Mouse (Mus musculus) WW6 (cell line): Measurements from ENCODE around the gene Celf2.
"Not testable (repeated sequence)": the region's sequence is repeated elsewhere in the genome, so short reads cannot be mapped to it uniquely, and the experiment has no call there.

Experiments used
- DNase-seq: peaks from one replicate; pipeline ENCODE4 v3.0.0-alpha.2; 2013; ENCODE audit warnings: low read depth, low spot score

Gene Celf2

DNA sequence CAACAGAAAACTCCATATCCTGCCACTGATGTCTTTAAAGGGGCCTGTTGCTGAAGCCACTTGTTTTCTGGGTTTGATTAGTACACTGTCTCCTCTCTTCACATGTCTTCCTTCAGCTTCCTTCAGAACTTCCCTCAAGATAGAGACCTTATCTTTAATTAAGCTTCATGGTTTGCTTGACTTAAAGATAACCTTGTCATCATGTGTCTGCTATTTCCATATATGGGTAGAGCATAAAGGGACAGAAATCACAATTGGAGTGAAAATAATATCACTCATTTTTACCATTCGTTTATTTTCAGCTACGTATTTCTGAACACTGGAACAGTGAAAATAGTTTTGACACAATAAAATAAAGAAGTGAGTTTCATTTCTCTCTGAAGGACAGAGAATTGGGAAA lies 905.0 kb downstream of the Celf2 start:
- no peak for DNase-seq

DNA sequence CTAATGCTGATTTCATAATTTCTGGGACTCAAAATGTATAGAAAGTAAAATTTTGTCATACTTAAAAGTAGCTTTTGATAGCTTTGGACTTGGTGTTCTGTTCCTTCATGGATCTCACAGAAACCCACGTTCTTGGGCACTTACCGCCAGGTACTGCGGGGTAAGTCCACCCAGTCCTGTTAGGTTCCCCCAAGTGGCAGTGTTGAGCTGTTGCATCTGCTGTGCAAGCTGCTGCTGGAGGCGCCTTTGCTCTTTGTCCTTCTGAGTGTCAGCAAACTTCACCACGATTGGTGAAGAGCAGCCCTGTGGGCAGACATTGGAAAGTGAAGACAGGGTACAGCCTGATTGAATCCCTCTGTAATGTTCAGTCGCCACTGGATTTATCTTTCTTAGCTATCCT lies 905.5 kb downstream of the Celf2 start:
- no peak for DNase-seq

DNA sequence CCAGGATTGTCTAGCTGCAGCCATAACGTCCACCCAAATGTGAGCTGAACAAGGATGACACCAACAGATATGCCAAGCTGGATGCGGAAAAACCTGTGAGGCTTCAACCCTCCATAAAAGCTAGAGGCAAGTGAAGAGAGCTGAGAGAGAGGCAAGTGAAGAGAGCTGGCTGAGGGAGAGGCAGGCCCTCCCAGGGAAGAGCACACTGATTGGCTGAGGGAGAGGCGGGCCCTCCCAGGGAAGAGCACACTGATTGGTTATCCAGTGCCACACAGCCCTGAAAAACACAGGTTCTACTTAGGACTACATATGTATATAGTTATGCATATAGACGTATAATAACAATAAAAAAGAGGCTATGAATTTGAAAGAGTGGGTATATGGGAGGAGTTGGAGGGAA lies 907.2 kb downstream of the Celf2 start:
- DNase-seq, result no peak

DNA sequence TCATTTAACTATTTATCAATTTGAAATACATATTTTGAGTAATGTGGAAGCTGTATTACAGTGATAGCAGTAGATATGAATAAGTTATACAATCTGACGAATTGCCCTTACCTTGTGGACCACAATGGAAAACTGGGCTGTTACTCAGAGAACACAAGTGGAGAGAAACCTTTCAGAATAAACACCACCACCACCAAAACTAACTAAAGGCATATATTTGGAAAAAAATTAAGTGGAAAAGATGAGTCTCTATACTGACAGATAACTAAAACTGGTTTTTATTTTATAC lies 910.5 kb downstream of the Celf2 start:
- DNase-seq, result no peak

DNA sequence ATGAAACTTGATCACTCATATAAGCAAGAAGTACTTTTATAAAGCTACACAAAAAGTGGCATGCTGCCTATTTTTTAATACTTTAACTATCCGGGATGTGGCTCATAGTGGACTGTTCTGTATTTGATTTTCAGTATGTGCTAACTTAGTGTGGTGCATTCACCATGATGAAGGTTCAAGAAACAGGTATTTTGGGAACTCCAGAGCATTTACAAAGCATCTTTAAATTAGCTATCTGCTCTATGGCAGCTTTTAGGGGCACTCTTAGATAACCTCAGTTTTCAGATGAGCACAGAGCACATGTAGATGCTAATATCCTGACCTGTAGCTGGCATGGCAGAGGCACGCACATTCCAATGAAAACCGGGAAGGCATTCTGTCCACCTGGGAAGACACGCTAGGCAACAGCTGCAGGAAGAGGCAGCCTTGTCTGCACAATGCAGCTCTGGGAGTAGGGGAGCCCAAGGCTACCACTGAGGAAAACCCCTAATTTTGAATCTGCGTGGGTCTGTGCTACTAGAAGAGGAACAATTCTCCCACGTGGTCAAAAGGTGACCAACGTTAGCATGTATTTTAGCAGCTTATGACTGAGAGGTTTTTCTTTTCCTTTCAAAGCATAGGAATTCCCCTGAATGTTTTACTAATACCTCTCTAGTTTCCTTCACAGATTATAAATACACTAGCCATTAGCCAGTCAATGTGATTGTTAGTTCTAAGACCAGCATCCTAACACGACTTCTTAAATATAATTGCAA lies 911.1 kb downstream of the Celf2 start:
- no peak for DNase-seq

DNA sequence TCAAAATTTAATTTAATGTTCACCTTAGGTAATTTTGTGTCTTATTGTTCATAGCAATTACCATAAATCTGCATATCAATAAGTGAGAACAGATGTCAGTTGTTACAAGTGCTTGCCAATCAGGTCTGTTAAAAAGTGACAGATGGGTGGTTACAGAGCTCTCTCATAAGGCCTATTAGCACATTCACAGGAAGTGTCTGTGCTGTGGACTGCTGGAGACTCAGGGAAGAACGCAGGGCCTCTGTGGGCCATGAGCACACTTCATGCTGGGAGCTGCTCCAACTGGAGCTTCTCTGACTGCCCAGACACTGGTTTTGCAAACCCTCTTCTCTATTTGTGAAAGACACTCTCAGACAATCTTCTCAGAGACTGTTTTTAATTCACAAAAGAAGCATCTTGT lies 914.6 kb downstream of the Celf2 start:
- DNase-seq, result no peak

DNA sequence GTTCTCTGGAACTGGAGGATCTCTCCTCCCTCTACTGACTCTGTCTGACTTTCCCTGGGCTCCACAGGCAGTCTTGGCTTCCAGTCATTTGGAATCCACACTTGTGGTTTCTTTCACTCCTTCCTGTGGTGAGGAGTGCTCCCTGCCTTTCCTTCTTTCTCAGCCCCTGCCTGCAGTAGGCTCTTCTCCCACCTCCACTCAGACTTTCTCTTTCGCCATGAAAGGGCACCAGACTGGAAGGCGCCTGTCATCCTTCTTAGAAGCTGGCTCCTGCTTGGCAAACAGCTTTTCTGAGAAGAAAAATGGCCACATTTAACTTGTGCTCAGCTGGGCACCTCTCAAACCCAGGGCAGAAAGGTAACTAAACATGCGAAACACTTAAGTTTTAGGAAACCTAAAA lies 915.2 kb downstream of the Celf2 start:
- no peak for DNase-seq

DNA sequence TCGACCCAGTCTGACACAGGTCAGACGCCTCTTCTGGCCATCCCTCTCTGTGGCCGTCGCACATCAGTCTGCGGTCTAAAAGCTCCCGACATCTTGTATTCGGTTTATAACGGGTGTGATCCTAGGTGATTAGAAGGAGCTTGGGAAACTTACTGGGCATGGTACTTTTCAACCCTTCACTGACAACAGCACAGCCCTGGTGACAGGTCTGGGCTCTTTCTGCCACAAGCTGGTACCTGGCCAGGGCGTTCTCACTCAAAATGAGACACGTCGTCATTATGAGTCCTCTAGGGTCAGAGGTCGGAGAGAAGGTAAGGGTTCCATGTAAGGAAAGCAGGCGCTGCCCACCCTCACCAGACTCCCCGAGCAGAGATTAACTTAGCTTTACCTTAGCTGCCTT lies 915.6 kb downstream of the Celf2 start:
- DNase-seq, result no peak

DNA sequence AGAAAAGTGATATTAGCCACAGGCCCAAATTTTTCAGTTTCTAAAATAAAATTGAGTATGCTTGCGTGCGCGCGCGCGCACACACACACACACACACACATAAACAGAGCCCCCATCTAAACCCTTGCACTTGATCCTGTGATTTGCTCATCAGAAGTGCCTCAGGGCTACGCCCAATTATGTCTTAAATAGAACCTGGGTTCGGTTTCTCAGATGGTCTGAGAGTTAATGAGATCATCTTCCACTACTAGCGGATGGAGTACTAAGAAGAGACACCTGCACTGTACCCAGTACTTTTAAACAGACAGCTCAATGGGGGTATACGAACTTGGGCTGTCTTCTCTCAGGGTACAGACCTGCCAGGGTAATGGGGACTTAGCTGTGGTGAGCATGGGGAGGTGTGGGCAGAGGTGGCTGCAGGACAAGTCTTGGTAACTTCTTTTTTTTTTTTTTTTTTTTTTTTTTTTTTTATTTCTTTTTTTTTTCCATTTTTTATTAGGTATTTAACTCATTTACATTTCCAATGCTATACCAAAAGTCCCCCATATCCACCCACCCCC lies 923.2 kb downstream of the Celf2 start:
- DNase-seq, result no peak

DNA sequence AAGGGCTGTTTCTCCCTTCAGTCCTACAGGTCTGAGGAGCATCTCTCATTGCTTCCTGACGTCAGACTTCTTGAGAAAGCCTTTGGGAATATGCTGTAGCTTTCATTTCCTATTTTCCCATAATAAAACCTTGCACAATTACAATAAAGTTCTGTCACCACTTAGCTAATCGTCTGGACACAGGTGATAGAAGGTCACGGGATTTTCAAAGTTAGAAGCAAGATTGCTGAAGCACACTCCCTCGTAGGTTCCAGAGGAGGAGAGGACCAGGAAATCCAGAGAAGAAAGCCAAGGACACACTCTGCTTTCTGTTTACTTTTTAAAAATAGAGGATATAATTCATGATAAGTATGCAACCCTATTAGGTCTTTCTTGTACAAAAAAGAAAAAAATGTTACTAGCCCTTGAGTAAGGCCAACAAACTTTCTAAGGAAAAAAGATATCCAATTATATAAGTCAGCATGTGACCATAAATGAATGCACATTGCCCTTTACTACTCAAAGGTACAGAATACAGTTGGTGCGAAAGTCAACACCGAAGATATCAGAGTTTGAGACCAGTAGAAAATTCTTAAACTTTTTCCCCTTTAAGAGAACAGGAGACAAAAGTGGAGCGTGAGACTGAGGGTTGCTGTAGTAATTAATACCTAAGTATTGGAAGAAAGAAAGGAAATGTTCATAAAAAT lies 924.2 kb downstream of the Celf2 start:
- no peak for DNase-seq

DNA sequence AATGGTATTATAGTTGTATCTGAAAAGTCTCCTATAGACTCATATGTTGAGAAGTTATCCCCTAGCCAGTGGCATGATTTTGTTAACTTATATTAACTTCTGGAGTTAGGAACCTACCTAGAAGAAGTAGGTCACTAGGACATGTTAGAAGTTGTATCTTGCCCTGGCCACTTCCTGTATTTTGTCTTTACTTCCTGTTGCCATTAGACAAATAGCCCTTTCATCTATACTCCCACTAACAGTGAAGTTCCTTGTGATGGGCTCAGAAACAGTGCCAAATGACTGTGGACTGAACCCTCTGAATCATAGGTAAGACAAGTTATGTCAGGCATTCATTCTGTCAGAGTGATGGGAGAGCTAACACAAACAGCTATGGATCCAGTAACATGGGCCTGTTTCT lies 926.7 kb downstream of the Celf2 start:
- DNase-seq, result no peak

DNA sequence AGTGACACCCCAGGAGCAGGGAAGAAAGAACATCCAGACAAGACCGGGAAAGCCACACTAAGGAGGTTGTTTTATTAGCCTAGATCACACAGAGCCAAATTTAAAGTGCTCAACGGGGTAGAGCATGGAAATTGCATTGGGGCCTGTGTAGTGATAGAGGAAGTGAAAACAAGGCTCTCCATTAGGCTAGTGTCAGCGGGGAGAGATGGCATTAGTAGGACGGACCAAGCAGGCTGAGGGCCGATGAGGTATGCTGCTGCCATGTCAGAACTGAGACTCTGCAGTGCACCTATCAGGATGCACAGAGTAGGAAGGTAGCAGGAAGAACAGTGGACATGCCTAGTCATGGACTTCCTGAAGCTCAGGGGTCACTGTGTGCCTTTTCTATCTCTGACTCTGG lies 929.3 kb downstream of the Celf2 start:
- no peak for DNase-seq

DNA sequence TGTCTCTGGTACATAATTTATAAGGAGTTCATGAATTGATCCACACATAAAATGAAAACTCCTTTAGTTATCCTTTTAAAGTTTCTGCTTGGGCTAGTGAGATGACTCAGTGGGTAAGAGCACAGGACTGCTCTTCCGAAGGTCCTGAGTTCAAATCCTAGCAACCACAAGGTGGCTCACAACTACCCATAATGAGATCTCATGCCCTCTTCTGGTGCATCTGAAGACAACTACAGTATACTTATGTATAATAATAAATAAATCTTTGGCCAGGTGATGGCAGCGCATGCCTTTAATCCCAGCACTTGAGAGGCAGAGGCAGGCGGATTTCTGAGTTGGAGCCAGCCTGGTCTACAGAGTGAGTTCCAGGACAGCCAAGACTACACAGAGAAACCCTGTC lies 934.0 kb downstream of the Celf2 start:
- DNase-seq, result not testable (repeated sequence)

DNA sequence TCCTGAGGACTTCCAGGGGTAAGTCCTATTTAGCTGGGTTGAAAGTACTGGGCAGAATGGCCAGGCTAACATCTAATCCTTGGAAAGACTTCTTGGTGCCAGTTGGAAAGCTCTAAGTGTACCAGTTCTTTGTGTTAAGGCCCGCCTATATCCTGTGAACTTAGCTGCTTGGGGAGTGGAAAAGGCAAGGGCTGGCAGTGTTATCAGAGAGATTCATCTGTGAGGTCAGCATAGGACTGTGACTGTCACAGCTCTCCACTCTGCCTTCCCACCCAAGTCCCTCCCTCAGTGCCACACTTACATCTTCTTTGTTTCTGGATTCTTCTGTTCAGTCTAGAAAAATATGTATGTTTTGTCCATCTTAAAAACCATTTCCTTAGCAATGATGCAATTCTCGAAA lies 935.7 kb downstream of the Celf2 start:
- no peak for DNase-seq

DNA sequence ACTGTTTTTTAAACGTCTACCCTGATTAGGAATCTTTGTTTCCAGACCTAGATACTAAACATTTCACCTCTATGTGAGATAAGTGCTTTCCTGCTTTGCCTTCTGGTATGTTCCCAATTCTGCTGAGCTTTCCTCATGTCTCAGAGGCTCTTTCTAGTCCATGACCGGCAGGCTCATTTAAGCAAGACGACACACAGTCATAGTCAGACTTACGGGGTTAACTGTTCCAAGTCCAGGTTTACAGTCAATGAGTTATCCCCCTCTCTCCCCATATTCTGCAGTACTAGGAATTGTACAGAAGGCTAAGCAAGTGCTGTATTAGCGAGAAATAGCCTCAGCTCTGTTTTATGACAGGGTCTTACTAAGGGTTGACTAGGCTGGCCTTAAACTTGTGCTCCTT lies 936.4 kb downstream of the Celf2 start:
- DNase-seq, result no peak

DNA sequence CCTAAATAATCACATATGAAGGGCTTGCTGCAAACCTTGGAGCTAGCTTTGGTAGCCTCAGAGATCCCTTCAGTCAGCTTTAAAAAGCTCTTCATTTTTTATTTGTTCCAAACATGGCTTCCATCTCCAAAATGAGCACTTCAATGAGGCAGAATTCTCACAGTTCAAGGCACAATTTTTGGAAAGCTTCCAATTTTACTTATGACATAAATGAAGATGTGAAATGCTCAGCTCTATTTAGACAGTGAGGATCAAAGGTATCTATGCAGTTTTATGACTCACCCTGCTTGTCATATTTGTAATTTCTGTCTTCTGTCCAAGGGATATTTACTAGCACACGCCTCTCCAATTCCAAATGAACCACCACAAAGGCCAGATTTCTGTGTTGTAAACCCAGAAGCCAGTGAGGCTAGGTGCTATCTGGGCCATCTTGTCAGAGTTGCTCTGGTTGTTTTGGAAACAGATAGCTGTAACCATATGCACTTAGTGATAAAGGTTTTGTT lies 940.3 kb downstream of the Celf2 start:
- no peak for DNase-seq

DNA sequence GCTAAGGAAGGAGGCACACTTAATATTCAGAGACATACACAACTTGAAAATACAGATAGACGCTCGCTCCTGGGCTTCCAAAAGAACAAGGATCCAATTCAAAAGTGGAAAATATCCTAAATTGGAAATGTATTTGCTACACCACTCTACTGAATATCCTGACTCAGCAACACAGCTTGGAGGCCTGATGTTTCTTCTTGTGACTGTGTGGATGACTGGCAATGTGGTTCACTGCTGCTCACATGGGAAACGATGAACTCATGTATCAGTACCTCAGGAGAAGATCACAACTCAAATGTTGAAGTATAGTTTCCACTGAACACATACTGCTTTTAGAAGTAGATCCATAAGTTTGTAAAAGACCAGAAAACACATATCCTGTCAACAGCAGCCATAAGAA lies 944.2 kb downstream of the Celf2 start:
- DNase-seq, result no peak

DNA sequence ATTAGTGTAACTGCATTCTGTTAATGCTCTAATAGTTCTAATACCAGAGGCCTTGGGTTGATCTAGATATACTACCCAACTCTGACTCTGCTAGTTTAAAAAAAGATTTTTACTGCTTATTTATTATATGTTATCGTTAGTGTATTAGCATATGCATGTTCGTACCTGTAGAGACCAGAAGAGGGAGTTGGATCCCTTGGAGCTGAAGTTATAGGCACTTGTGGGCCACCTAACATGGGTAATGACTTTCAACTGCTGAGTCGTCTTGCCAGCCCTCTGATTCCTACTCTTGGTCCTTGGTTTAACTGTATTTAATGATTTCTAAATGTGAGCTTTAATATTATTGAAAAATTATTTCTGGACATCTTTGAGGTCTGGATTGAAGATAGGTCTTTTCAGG lies 948.0 kb downstream of the Celf2 start:
- no peak for DNase-seq

DNA sequence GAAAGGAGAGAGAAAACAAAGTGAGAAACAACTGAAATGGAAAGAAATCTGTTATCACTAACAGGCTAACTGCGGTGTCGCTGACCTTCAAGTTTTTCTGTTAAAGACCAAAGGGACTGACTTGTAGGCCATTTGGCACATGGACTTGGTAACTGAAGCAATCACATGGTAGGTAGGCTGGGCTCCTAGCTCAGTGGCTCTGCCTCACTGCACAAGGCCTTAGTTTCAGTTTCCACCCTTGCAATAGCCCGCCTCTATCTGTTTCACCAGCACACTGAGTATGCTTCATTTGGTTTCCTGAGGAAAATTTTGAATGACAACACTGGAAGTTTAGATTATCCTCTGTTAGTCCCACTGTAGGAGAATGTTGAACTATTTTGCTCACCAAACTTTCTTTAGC lies 948.6 kb downstream of the Celf2 start:
- DNase-seq, result no peak

DNA sequence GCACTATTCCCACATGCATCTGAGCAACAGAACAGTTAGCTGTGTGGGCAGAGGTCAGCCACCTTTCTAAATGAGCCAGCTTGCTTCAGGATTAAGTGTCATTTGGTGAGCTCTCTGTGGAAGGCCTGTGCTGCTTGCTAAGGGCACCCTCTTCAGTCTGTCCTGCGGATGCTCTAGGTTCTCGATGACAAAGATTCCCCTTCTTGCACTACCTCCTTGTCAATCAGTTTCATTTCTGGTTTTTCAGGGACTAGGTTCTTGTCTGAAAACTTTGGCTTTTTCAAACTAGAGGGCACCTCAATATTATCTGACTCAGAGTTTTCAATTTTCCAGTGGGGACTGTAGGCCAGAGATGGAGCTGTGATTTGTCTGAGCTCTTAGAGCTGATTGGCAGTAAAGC lies 949.8 kb downstream of the Celf2 start:
- no peak for DNase-seq

DNA sequence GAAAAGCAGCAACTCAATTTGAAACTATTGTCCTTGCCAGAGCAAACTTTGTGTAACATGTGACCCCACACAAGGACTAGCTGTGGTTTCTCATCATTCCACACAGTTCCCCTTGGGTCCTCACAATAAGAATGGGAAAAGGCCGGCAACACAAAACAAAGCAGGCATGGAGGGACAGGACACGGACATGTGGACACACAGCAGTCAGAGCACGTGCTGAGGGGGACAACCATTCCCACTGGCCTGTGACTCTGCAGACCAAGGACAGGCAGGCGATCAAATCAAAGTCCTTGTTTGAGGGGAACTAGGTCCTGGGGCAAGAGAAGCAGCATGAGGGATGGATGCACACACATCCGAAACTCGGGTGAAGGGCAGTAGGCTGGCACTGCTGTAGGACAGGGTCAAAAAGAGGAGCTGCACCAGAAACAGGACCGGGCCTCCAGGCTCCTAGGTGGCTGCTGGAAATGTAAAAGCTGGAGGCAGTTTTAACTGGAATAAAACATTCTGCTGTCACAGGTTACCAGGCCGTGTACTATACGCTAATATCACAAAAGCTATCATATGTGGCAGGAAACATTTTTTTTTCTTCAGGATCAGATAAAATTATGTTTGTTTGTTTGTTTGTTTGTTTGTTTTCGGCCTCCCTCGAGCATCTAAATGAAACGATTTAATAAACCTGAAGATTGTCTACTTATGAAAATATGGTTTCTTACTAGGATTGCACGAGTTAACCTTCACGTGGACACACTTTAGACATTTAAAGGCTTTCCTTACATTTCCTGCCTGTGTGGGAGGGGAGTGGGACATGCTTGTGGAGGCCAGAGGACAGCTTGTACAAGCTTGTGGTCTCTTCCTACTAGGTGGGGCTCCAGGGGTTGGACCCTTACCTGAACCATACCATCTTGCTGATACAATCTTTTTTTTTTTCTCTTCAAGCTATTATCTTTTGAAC lies 950.8 kb downstream of the Celf2 start:
- DNase-seq, result no peak

DNA sequence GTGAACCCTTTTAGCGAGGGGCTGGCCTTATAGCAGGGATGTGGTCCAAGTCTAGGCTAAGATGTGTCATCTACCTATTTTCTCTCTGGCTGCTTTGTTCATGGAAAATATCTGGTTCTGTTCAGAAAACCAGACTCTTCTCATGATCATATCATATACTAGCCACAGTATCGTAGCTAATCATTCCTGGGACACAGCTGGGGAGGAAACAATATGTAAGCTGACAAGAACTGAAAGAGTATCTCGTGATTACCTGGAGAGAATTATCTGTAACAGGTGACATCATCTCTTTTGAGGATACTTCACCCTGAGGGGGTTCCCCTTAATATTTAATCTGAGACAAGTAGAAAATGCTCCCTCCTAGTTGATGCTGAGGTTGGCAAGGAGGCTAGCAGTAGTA lies 951.6 kb downstream of the Celf2 start:
- DNase-seq, result no peak
